Mouse (Mus musculus) heart, embryonic 14.5 days (tissue): ENCODE measurements around the gene Mcu. TPM values are rescaled to one million over a fixed set of nuclear protein-coding genes. Genes with fewer than 3 reads are reported as not detected.

Experiments used
- ATAC-seq: fragments of 200-750 bp; cut with Nextera tagmentation; 2 replicates; pipeline ENCODE4 v1.8.0; 2017; ENCODE audit warnings: low read depth, moderate TSS enrichment; ENCODE audit not compliant: insufficient number of reproducible peaks, insufficient read depth, low FRiP score
- H3K27ac ChIP-seq, 2 experiments: fragments of 200-500 bp in 1 of 2; fragments of 300-500 bp in 1 of 2; sonication (generic) in 1 of 2; replicated peaks in 1 of 2; 2 replicates each; pipeline ENCODE4 v1.5.1; 2012 to 2014; ENCODE audit warnings: low read depth in 2 of 2, low read length in 2 of 2, control low read depth in 1 of 2, mild to moderate bottlenecking in 1 of 2, mixed read lengths in 1 of 2; ENCODE audit not compliant: control insufficient read depth in 1 of 2, insufficient read depth in 1 of 2
- H3K27me3 ChIP-seq: fragments of 300-500 bp; sonication (generic); 2 replicates; pipeline ENCODE4 v1.6.1; 2014; ENCODE audit warnings: mild to moderate bottlenecking, low read length, control low read depth; ENCODE audit not compliant: control insufficient read depth, insufficient read depth
- H3K36me3 ChIP-seq: fragments of 300-500 bp; sonication (generic); 2 replicates; pipeline ENCODE4 v1.6.1; 2014; ENCODE audit warnings: mild to moderate bottlenecking, control low read depth, low read length, mixed read lengths; ENCODE audit not compliant: control insufficient read depth, insufficient read depth
- H3K4me1 ChIP-seq, 2 experiments: fragments of 200-500 bp in 1 of 2; fragments of 300-500 bp in 1 of 2; sonication (generic) in 1 of 2; 2 replicates each; pipeline ENCODE4 v1.6.1; 2012 to 2014; ENCODE audit warnings: low read length in 2 of 2, control low read depth in 1 of 2, mixed read lengths in 1 of 2; ENCODE audit not compliant: control insufficient read depth in 2 of 2, insufficient read depth in 2 of 2
- H3K4me2 ChIP-seq: fragments of 300-500 bp; sonication (generic); 2 replicates; pipeline ENCODE4 v1.6.1; 2014; ENCODE audit warnings: mild to moderate bottlenecking, low read length
- H3K4me3 ChIP-seq, 2 experiments: fragments of 200-500 bp in 1 of 2; fragments of 300-500 bp in 1 of 2; sonication (generic) in 1 of 2; 2 replicates each; pipeline ENCODE4 v1.5.1; 2012 to 2014; ENCODE audit warnings: low read length in 2 of 2, mild to moderate bottlenecking in 2 of 2, control low read depth in 1 of 2, low read depth in 1 of 2, moderate library complexity in 1 of 2; ENCODE audit not compliant: control insufficient read depth in 1 of 2, insufficient read depth in 1 of 2
- H3K9ac ChIP-seq: fragments of 300-500 bp; sonication (generic); 2 replicates; pipeline ENCODE4 v1.6.1; 2014; ENCODE audit warnings: mild to moderate bottlenecking, low read length
- H3K9me3 ChIP-seq: fragments of 300-500 bp; sonication (generic); 2 replicates; pipeline ENCODE4 v1.6.1; 2016; ENCODE audit warnings: low read length, control low read depth; ENCODE audit not compliant: control insufficient read depth
- WGBS: fragments of 180-500 bp; shearing (Covaris S2); extraction: QIAGEN DNeasy Blood & Tissue Kit; methylation state at CpG from one replicate; pipeline ENCODE4 v1.1.7; 2014; 5-methylcytosine and 5-hydroxymethylcytosine counted together
- polyA plus RNA-seq: library from polyadenylated mRNA; unstranded; fragments of >200 nt; fragmentation: Nextera tagmentation; extraction: Ambion mirVana; gene quantifications from 2 replicates; pipeline ENCODE4 v1.2.1, GENCODE M21; 2014

Gene Mcu
- polyA plus RNA-seq, 1 experiment from 2014 or later, result 28.8 TPM

DNA sequence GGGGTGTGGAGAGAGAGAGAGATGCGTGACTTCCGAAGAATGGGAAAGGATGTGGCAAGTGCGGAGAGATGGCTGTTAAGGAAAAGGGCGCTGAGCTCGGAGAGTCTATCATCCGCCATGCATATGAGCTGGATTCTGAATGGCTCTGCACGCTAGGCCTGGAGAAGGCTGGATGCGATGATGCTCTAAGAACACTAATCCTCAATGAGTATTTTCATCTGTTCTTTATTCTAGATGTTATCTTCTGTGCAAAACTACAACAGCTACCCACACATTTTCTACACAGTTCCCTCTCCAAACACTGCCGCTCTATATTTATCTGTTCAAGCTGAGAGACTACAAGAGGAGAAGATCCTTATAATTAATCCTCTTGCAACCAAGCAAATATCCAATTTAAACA lies 25.9 kb downstream of the Mcu start:
- H3K9ac ChIP-seq, result no peak overlapping the region
- no peak overlapping the region for H3K27ac ChIP-seq
- no peak overlapping the region for H3K4me3 ChIP-seq
- H3K27me3 ChIP-seq, result no peaks in the 10 kb centered on the region
- 93% methylated on average over 9 of the region's 9 CpGs for WGBS
- H3K4me1 ChIP-seq, result peaks cover 0 to 7% of the 10 kb centered on the region in 2 experiments; a peak in 3 of 4 replicates
- H3K36me3 ChIP-seq, result no peaks in the 10 kb centered on the region
- H3K4me2 ChIP-seq, result no peak overlapping the region
- no peaks in the 10 kb centered on the region for H3K9me3 ChIP-seq
- ATAC-seq, result no peak

DNA sequence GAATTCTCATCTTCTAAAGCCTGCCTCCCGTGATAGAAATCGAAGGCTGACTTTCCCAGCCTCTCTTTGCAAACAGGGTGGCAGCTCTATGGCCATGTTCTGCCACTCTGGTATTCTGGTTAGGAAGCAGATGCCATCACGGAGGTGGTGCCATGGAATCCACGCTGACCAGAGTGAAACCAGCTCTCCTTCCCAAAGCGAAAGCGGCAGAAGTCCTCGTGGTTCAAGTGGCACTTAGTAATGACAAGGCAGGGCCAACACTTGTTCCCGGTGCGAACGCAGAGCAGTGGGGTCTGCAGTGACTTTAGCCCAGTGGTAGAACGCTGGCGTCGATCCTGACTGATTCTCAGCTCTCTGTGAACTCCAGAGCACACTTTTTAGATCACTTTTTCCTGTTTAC lies 26.6 kb downstream of the Mcu start:
- Histone ChIP-seq H3K4me3 (peak overlapping the region in 1 of 2 experiments; percentile 21; a peak in 1 of 4 replicates), H3K36me3 (no peaks in the 10 kb centered on the region), H3K27ac (no peak overlapping the region), H3K4me2 (peak overlapping the region; percentile 48), H3K27me3 (no peaks in the 10 kb centered on the region), H3K9ac (no peak overlapping the region; the same call in 1 of the 2 replicates), H3K4me1 (peaks cover 0 to 7% of the 10 kb centered on the region in 2 experiments; a peak in 3 of 4 replicates), H3K9me3 (no peaks in the 10 kb centered on the region)
- no peak for ATAC-seq
- WGBS, result 62% methylated on average over 13 of the region's 13 CpGs

GRCm38 (mm10) chr10:59589420-59589819 lies 27.1 kb downstream of the Mcu start:
- WGBS, result 91% methylated on average over 7 of the region's 7 CpGs
- Histone ChIP-seq H3K27ac (no peak overlapping the region), H3K9ac (no peak overlapping the region), H3K4me2 (peak overlapping the region; percentile 48), H3K4me3 (no peak overlapping the region), H3K27me3 (no peaks in the 10 kb centered on the region), H3K36me3 (no peaks in the 10 kb centered on the region), H3K9me3 (no peaks in the 10 kb centered on the region), H3K4me1 (peaks cover 0 to 7% of the 10 kb centered on the region in 2 experiments; a peak in 3 of 4 replicates)
- ATAC-seq, result no peak

GRCm38 (mm10) chr10:59588135-59588534 lies 28.4 kb downstream of the Mcu start:
- H3K4me3 ChIP-seq, result no peak overlapping the region
- no peaks in the 10 kb centered on the region for H3K9me3 ChIP-seq
- 78% methylated on average over 7 of the region's 7 CpGs for WGBS
- H3K27me3 ChIP-seq, result no peaks in the 10 kb centered on the region
- peaks cover 0 to 3% of the 10 kb centered on the region in 2 experiments; a peak in 2 of 4 replicates for H3K4me1 ChIP-seq
- H3K36me3 ChIP-seq, result no peaks in the 10 kb centered on the region
- no peak overlapping the region for H3K27ac ChIP-seq
- no peak overlapping the region for H3K9ac ChIP-seq
- H3K4me2 ChIP-seq, result no peak overlapping the region
- ATAC-seq, result no peak

GRCm38 (mm10) chr10:59586821-59587220 lies 29.7 kb downstream of the Mcu start:
- Histone ChIP-seq H3K9me3 (no peaks in the 10 kb centered on the region), H3K36me3 (no peaks in the 10 kb centered on the region), H3K9ac (no peak overlapping the region), H3K4me1 (peaks cover 0 to 3% of the 10 kb centered on the region in 2 experiments; a peak in 2 of 4 replicates), H3K4me2 (no peak overlapping the region), H3K27ac (no peak overlapping the region), H3K27me3 (no peaks in the 10 kb centered on the region), H3K4me3 (no peak overlapping the region)
- WGBS, result 84% methylated on average over 15 of the region's 15 CpGs
- no peak for ATAC-seq

DNA sequence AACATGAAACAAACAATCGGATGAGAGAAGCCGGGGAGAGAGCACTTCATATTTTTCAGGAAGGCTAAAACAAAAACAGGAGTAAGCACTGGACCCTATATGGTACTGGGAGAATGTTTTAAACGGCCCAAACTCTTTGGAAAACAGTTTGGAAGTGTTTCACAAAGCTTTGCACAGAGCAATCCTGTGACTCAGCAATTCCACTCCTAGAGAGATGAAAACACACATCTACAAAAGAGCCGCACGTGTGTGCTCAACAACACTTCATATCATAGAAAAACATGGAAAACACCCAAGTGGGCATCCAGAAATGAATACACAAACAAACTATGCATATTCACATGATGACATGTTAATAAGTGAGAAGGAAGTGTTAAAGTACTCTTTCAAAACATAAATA lies 30.9 kb downstream of the Mcu start:
- H3K9me3 ChIP-seq, result no peaks in the 10 kb centered on the region
- H3K9ac ChIP-seq, result no peak overlapping the region
- ATAC-seq, result no peak
- H3K27me3 ChIP-seq, result no peaks in the 10 kb centered on the region
- WGBS, result 88% methylated on average over 5 of the region's 5 CpGs
- H3K4me3 ChIP-seq, result no peak overlapping the region
- no peak overlapping the region for H3K4me2 ChIP-seq
- no peak overlapping the region for H3K27ac ChIP-seq
- peaks cover 0 to 3% of the 10 kb centered on the region in 2 experiments; a peak in 2 of 4 replicates for H3K4me1 ChIP-seq
- H3K36me3 ChIP-seq, result no peaks in the 10 kb centered on the region

DNA sequence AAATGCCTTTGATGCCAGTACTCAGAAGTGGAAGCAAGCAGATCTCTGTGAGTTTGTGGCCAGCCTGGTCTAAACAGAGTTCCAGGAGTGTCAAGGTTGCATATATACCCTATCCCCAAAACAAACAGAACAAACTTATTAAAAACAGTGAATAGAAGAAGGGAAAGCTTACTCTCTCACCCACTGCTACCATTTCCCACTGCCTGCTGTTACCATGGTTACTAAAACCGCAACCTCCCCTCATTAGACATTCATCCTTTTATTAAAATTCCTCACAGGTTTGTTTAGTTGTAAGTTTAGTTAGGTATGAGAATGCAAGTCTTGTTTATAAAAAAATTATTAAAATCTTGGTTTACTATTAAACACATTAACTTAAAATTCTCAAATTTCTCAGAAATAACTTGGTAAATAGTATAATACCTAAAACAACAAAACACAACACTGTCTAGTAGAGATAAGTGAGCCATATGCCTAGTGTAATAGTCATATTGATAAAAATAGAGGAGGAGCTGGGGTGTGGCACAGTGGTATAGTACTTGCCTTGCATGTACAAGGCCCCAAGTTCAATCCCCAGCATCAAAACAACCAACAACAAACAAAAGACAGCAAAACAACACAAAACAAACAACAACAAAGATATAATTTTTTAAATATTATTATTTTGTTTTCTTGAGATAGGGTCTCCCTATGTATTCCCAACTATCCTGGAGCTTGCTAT lies 34.5 kb downstream of the Mcu start:
- no peak for ATAC-seq
- H3K36me3 ChIP-seq, result no peaks in the 10 kb centered on the region
- no peak overlapping the region for H3K27ac ChIP-seq
- no peak overlapping the region for H3K9ac ChIP-seq
- H3K4me2 ChIP-seq, result no peak overlapping the region
- 87% methylated on average over 1 of the region's 1 CpGs for WGBS
- H3K27me3 ChIP-seq, result no peaks in the 10 kb centered on the region
- peaks cover 2 to 12% of the 10 kb centered on the region in 2 experiments; a peak in 2 of 4 replicates for H3K4me1 ChIP-seq
- H3K9me3 ChIP-seq, result no peaks in the 10 kb centered on the region
- no peak overlapping the region for H3K4me3 ChIP-seq
